Mouse (Mus musculus) megakaryocyte, embryonic 14.5 days (primary cell): ENCODE results near the gene Dhfr. TPM values are rescaled to one million over a fixed set of nuclear protein-coding genes. Genes with fewer than 3 reads are reported as not detected.
"Not testable (repeated sequence)": the region's sequence is repeated elsewhere in the genome, so short reads cannot be mapped to it uniquely, and the experiment has no call there.

Experiments
- H3K27me3 ChIP-seq: replicated peaks from 2 replicates; pipeline ENCODE3; 2012; ENCODE audit warnings: inconsistent platforms
- H3K36me3 ChIP-seq: replicated peaks from 2 replicates; pipeline ENCODE3; 2012; ENCODE audit warnings: low read length, inconsistent platforms, mixed read lengths
- H3K4me1 ChIP-seq: 2 replicates; pipeline ENCODE4 v1.6.1; 2012; ENCODE audit warnings: inconsistent platforms
- H3K4me3 ChIP-seq: replicated peaks from 2 replicates; pipeline ENCODE3; 2012; ENCODE audit warnings: moderate library complexity, mild to moderate bottlenecking, inconsistent platforms
- H3K9me3 ChIP-seq: 2 replicates; pipeline ENCODE4 v1.6.1; 2012; ENCODE audit warnings: inconsistent platforms
- FLI1 ChIP-seq: IDR thresholded peaks from 2 replicates; pipeline ENCODE4 v1.6.1; 2012; ENCODE audit warnings: low read length, inconsistent platforms, mixed read lengths
- GATA1 ChIP-seq: IDR thresholded peaks from 3 replicates; pipeline ENCODE4 v1.6.1; 2012; ENCODE audit warnings: mixed read lengths, low read length, inconsistent platforms, borderline replicate concordance
- polyA plus RNA-seq: library from polyadenylated mRNA; stranded (reverse); fragments of >175 nt; gene quantifications from 2 replicates; pipeline ENCODE4 v1.2.3, GENCODE M21; 2012; ENCODE audit warnings: low replicate concordance; ENCODE audit not compliant: insufficient read depth

The Dhfr gene
- polyA plus RNA-seq, 1 experiment: 0.34 TPM

- Histone ChIP-seq H3K4me1 (peaks cover 7% of the 10 kb centered on the region), H3K36me3 (peaks cover 45% of the 10 kb centered on the region), H3K27me3 (no peaks in the 10 kb centered on the region), H3K4me3 (peak overlapping the region; percentile 21), H3K9me3 (peaks cover 5% of the 10 kb centered on the region; the same call in 1 of the 2 replicates)
- TF ChIP-seq GATA1: no peak
- no peak for TF ChIP-seq FLI1
Measured at GRCm38 (mm10) chr13:92370811-92371210, 16.3 kb downstream of the Dhfr start.

DNA sequence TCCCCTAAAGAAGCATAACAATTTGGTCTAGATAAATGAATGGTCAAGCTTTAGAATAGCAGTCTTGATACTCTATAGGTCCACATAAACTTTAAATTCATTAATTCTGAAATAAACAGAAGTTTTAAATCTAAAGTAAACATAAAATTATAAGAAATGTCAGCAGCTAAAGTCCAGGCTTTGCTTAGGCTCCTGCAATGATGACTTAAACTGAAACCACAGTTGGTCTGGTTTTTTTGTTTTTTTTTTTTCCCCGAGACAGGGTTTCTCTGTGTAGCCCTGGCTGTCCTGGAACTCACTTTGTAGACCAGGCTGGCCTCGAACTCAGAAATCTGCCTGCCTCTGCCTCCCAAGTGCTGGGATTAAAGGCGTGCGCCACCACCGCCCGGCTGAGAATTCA, 16.9 kb downstream of the Dhfr start:
- not testable (repeated sequence) for H3K4me1 ChIP-seq, H3K27me3 ChIP-seq, H3K9me3 ChIP-seq, H3K4me3 ChIP-seq
- H3K36me3 ChIP-seq: peaks cover 41% of the 10 kb centered on the region

- Histone ChIP-seq H3K9me3 (no peaks in the 10 kb centered on the region), H3K36me3 (peaks cover 21% of the 10 kb centered on the region), H3K4me3 (no peak overlapping the region), H3K4me1 (peaks cover 5% of the 10 kb centered on the region; the same call in 1 of the 2 replicates), H3K27me3 (no peaks in the 10 kb centered on the region)
- TF ChIP-seq GATA1: no peak
- TF ChIP-seq FLI1: no peak
Measured at GRCm38 (mm10) chr13:92387367-92387766, 32.8 kb downstream of the Dhfr start.

GRCm38 (mm10) chr13:92393047-92393661, 38.6 kb downstream of the Dhfr start:
- no peaks in the 10 kb centered on the region; the same call in 1 of the 2 replicates for H3K4me1 ChIP-seq
- peaks cover 2% of the 10 kb centered on the region for H3K27me3 ChIP-seq
- no peaks in the 10 kb centered on the region for H3K36me3 ChIP-seq
- peaks cover 9% of the 10 kb centered on the region for H3K9me3 ChIP-seq
- no peak overlapping the region for H3K4me3 ChIP-seq
- TF ChIP-seq GATA1 (no peak), FLI1 (no peak)

GRCm38 (mm10) chr13:92398491-92399384, 44.2 kb downstream of the Dhfr start:
- no peaks in the 10 kb centered on the region for H3K36me3 ChIP-seq
- peaks cover 23% of the 10 kb centered on the region for H3K9me3 ChIP-seq
- TF ChIP-seq GATA1 (no peak), FLI1 (no peak)
- H3K27me3 ChIP-seq: peaks cover 8% of the 10 kb centered on the region
- no peak overlapping the region for H3K4me3 ChIP-seq
- no peaks in the 10 kb centered on the region for H3K4me1 ChIP-seq

DNA sequence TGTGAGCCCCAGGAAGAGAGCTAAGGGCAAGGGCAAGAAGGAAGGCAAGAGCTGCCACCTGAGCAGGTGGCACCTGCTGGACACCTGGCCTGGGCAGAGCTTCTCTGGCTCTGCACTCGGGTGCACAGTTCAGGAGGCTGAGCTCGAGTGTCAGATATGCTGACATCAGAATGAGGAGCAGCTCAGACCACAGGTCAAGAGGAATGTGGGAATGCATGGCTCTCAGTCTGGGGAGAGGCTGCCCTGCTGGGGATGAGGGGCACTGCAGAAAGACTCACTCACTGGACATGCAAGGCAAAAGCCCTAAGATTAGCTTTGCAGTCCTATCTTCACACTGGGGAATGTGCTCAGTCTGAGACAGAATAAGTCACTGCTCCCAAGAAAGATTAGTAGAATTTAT, 47.5 kb downstream of the Dhfr start:
- Histone ChIP-seq H3K27me3 (peaks cover 9% of the 10 kb centered on the region), H3K4me3 (no peak overlapping the region), H3K9me3 (peaks cover 34% of the 10 kb centered on the region), H3K36me3 (no peaks in the 10 kb centered on the region), H3K4me1 (no peaks in the 10 kb centered on the region)
- no peak for TF ChIP-seq GATA1
- TF ChIP-seq FLI1: no peak

DNA sequence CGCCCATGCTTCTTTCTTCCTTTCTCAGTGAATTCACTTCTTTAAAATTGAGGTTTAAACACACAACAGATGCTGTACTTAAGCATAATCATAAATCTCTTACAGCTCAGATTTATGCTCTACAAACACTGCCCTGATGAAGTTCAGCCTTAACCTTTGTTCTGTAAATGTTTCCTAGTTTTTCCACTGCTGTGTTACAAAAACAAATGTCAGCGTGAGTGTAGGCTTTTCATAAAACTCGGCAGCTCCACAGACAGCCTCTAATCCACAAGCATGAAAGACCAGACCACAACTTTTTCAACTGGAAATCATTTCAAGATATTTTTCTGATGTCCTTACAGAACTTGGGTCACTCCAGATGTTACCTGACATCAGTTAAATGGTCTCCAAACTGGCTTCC, 49.0 kb downstream of the Dhfr start:
- H3K4me3 ChIP-seq: no peak overlapping the region
- H3K36me3 ChIP-seq: no peaks in the 10 kb centered on the region
- H3K27me3 ChIP-seq: peaks cover 9% of the 10 kb centered on the region
- peaks cover 27% of the 10 kb centered on the region for H3K9me3 ChIP-seq
- H3K4me1 ChIP-seq: peaks cover under 1% of the 10 kb centered on the region; the same call in 1 of the 2 replicates
- TF ChIP-seq FLI1: no peak
- TF ChIP-seq GATA1: no peak

- H3K36me3 ChIP-seq: no peaks in the 10 kb centered on the region
- no peak overlapping the region for H3K4me3 ChIP-seq
- no peak for TF ChIP-seq FLI1
- TF ChIP-seq GATA1: no peak
Measured at GRCm38 (mm10) chr13:92410486-92410885, 56.0 kb downstream of the Dhfr start.

DNA sequence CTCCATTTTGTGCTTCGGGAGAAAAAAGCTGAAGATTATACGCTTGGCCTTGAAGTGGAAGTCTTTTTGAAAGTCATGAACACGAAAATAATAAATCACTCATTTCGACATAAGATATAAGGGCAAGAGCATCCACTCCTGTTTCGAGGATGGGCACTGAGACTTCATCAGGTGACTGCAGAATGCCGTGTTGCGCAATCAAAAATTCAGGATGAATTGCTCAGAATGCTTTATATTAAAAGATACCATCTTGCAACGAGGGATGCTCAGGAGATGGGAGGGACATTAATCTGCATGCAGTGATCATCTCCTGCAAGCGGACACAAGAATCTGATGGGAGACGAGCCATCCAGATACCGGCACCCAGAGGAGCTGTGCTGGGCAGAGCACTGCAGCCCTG, 65.1 kb downstream of the Dhfr start:
- Histone ChIP-seq H3K27me3 (peaks cover 39% of the 10 kb centered on the region), H3K4me1 (no peaks in the 10 kb centered on the region), H3K4me3 (no peak overlapping the region), H3K36me3 (no peaks in the 10 kb centered on the region), H3K9me3 (no peaks in the 10 kb centered on the region)
- TF ChIP-seq FLI1 (no peak), GATA1 (no peak)

More at GRCm38 (mm10) chr13:92410486-92410885, 56.0 kb downstream of the Dhfr start:
- Histone ChIP-seq H3K9me3 (peaks cover 19% of the 10 kb centered on the region), H3K4me1 (peaks cover 4% of the 10 kb centered on the region; the same call in 1 of the 2 replicates), H3K27me3 (peaks cover 10% of the 10 kb centered on the region)

- Histone ChIP-seq H3K4me1 (peaks cover 17% of the 10 kb centered on the region), H3K9me3 (no peaks in the 10 kb centered on the region), H3K4me3 (no peak overlapping the region), H3K27me3 (peaks cover 77% of the 10 kb centered on the region), H3K36me3 (no peaks in the 10 kb centered on the region)
- TF ChIP-seq GATA1 (no peak), FLI1 (no peak)
Measured at GRCm38 (mm10) chr13:92423711-92424110, 69.2 kb downstream of the Dhfr start.
